In genomic region chr2:4802395-4803176, GRCm38 (mm10) we compare ENCODE assay signal across 12 mouse cellular contexts.
DNase-seq lines count a peak whose midpoint lies in the region; ATAC-seq lines count a peak whose summit lies in the region.
"Had no signal": no experiment of that assay in that cellular context is flagged by ENCODE, and none has a peak within 500 bp of the region (broad histone marks: within the 10 kb centered on the region; RNA-seq: fewer than 3 reads in every experiment).

No protein-coding gene starts in this region.

- H3K9me3 ChIP-seq in heart, embryonic 13.5 days: no peaks in the 10 kb centered on the region
- no peaks in the 10 kb centered on the region for H3K9me3 ChIP-seq in forebrain, embryonic 14.5 days (replicated peaks; ENCODE audit: control insufficient read depth, low read length)
- H3K9me3 ChIP-seq in limb, embryonic 13.5 days: no peaks in the 10 kb centered on the region
- H3K9me3 ChIP-seq: heart, embryonic 15.5 days had no signal

- no peak for ATAC-seq in heart, embryonic 13.5 days (ENCODE audit: extremely low read depth, insufficient number of reproducible peaks, low FRiP score, low TSS enrichment)
- no peak for ATAC-seq in forebrain, embryonic 14.5 days
- no peak; the same call in 1 of the 2 replicates for ATAC-seq in limb, embryonic 13.5 days (ENCODE audit: low FRiP score, low read depth)

- H3K27me3 ChIP-seq in heart, embryonic 13.5 days (replicated peaks): no peaks in the 10 kb centered on the region
- no peaks in the 10 kb centered on the region for H3K27me3 ChIP-seq in forebrain, embryonic 14.5 days (replicated peaks; ENCODE audit: control insufficient read depth, insufficient read depth, low read length)
- 0 out of 2 replicates have a peak, but pooled peaks cover 2% of the 10 kb centered on the region for H3K27me3 ChIP-seq in limb, embryonic 13.5 days
- H3K27me3 ChIP-seq: heart, embryonic 15.5 days had no signal

- H3K4me1 ChIP-seq in heart, embryonic 13.5 days: no peaks in the 10 kb centered on the region
- no peaks in the 10 kb centered on the region for H3K4me1 ChIP-seq in forebrain, embryonic 14.5 days (ENCODE audit: control insufficient read depth, insufficient read depth, low read length)
- peaks cover 11% of the 10 kb centered on the region; the same call in 1 of the 2 replicates for H3K4me1 ChIP-seq in limb, embryonic 13.5 days
- H3K4me1 ChIP-seq: heart, embryonic 15.5 days had no signal

- 42% methylated on average over 18 of the region's 18 CpGs for WGBS in heart, embryonic 13.5 days
- WGBS in forebrain, embryonic 14.5 days: 46% methylated on average over 18 of the region's 18 CpGs
- 41% methylated on average over 18 of the region's 18 CpGs for WGBS in limb, embryonic 13.5 days

- H3K36me3 ChIP-seq in heart, embryonic 13.5 days: no peaks in the 10 kb centered on the region
- H3K36me3 ChIP-seq in forebrain, embryonic 14.5 days (ENCODE audit: control insufficient read depth, insufficient read depth, low read length): no peaks in the 10 kb centered on the region
- no peaks in the 10 kb centered on the region for H3K36me3 ChIP-seq in limb, embryonic 13.5 days
- H3K36me3 ChIP-seq: heart, embryonic 15.5 days had no signal

- no peak overlapping the region for H3K4me3 ChIP-seq in heart, embryonic 13.5 days
- no peak overlapping the region for H3K4me3 ChIP-seq in forebrain, embryonic 14.5 days (ENCODE audit: low read depth, low read length)
- peak overlapping the region; percentile 23 for H3K4me3 ChIP-seq in limb, embryonic 13.5 days
- H3K4me3 ChIP-seq: heart, embryonic 15.5 days had no signal

- peak overlapping the region; percentile 14; the same call in 1 of the 2 replicates for H3K4me2 ChIP-seq in heart, embryonic 13.5 days
- no peak overlapping the region; the same call in 1 of the 2 replicates for H3K4me2 ChIP-seq in forebrain, embryonic 14.5 days (ENCODE audit: low read length)
- peak overlapping the region; percentile 55 for H3K4me2 ChIP-seq in limb, embryonic 13.5 days (replicated peaks)
- H3K4me2 ChIP-seq: heart, embryonic 15.5 days had no signal

- intact Hi-C loops in heart, postnatal 36 days (cut with DNase I): no loop called here
- intact Hi-C loops in gastrocnemius, postnatal 36 days (cut with DNase I): no loop called here

- DNase-seq in heart, postnatal 36 days: no peak
- DNase-seq in forebrain, embryonic 14.5 days (ENCODE audit: low spot score): peak; percentile 27
- peak; percentile 19 for DNase-seq in retina, postnatal 1 day
- DNase-seq in left cerebral cortex, adult 9 months (ENCODE audit: low spot score in 2 of 2): no peak
- no peak for DNase-seq in gastrocnemius, postnatal 36 days
- no peak for DNase-seq in urinary bladder, adult 2 months (ENCODE audit: low spot score)
- DNase-seq: kidney, postnatal 14 days; liver had no signal

- H3K9ac ChIP-seq in heart, embryonic 13.5 days: no peak overlapping the region
- no peak overlapping the region for H3K9ac ChIP-seq in forebrain, embryonic 14.5 days (ENCODE audit: low read length)
- no peak overlapping the region for H3K9ac ChIP-seq in limb, embryonic 13.5 days
- H3K9ac ChIP-seq: heart, embryonic 15.5 days had no signal

- no peak overlapping the region for H3K27ac ChIP-seq in heart, embryonic 13.5 days (replicated peaks)
- H3K27ac ChIP-seq in forebrain, embryonic 14.5 days (ENCODE audit: low read depth, low read length): no peak overlapping the region
- H3K27ac ChIP-seq in limb, embryonic 13.5 days: no peak overlapping the region
- H3K27ac ChIP-seq: heart, embryonic 15.5 days; macrophage had no signal

Comparison
In these comparisons a context has a peak if more than half of its experiments do, and no peak if none do; other contexts are left out.
1. DNase-seq: peak in forebrain, embryonic 14.5 days (single experiment) and retina, postnatal 1 day (single experiment); none in heart, postnatal 36 days (0 of 2), left cerebral cortex, adult 9 months (0 of 2), gastrocnemius, postnatal 36 days (0 of 2) and urinary bladder, adult 2 months (single experiment).